Mouse (Mus musculus): Measurements from ENCODE around the gene Klra9.
A peak's percentile ranks its signal among the peaks of the same experiment; 100 is the strongest.
"Not testable (repeated sequence)": the region's sequence is repeated elsewhere in the genome, so short reads cannot be mapped to it uniquely, and the experiment has no call there.

The Klra9 gene

GRCm38 (mm10) chr6:130193012-130193411, at the start of gene Klra9:
Gene Klra9, minus strand, starts transcription at chr6:130193112.
- DNase-seq (ENCODE audit: low spot score in 2 of 2) = not testable (repeated sequence)

DNA sequence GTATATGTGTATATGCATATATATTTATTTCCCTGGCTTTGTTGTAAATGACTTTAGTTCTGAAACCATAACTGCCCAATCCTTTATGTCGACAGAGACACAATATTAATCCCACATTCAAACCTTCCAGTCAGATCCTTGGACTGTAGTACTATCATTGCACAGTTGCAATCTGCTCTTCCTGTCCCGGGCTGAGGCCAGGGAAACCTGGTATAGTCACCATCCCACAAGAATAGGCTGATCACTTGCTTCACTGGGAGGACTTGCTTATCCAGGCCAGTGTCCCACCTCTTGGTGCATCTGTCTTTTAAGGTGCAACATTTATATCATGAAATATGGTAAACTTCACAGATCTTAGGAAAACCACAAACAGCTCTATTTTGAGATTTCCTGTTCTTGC, 44.6 kb upstream of the Klra9 start:
- no peak for DNase-seq (ENCODE audit: low spot score in 2 of 2)

DNA sequence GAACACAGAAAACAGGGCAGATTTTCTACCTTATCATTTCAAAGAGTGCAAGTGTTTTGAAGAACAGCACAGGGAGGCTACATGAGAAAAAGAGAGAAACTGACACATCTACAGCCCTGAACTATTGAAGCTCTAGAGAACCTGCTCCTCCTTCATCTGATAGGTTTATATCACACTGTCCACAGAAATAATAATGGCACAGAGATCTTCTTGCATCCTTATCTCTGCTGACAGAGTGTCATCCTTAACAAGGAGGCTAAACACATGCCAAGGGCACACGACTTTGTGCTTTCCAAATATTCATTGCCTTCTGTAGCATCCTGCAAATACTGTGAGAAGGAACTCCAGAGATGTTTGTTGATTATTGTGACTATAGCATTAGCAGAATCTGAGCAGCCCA, 43.7 kb upstream of the Klra9 start:
- DNase-seq (ENCODE audit: low spot score in 2 of 2) = no peak

DNA sequence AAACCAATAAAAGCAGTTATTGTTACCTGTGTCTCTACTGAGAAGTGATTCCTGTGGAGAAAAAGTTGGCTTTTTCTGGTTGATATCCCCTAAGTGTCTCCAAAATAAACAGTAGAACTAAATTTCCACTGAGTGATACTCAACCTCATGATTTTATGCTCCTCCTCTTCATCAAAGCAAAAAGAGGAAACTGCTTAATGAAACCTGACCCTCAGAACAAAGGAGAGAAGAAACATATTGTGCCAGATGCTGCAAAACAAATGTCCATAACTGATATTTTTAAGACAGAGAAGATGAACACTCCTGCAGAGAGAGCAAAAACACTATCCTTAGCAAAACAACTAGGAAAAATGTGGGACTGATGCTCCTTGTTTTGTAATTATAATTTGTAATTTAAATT, 40.3 kb upstream of the Klra9 start, which contains the start of gene Klra7:
Gene Klra7 (minus strand): TSS at position 101 of the 400 bp plus-strand sequence.
- DNase-seq (ENCODE audit: low spot score in 2 of 2) = no peak

DNA sequence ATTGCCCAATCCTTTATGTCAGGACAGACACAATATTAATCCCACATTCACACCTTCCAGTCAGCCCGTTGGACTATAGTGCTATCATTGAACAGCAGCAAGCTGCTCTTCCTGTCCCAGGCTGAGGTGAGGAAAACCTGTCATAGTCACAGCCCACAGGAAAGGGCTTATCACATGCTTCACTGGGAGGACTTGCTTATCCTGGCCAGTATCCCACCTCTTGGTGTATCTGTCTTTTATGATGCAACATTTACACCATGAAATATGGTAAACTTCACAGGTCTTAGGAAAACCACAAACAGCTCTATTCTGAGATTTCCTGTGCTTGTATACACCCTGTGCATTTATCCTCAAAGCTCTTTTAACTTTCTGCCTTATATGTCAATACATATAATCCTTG, 4.5 kb upstream of the Klra9 start:
- DNase-seq (ENCODE audit: low spot score in 2 of 2) = peak; percentile 14 to 52

GRCm38 (mm10) chr6:130129798-130130197, 63.1 kb downstream of the Klra9 start, which contains the start of gene Klra8:
Gene Klra8, minus strand, starts transcription at chr6:130129898.
- not testable (repeated sequence) for DNase-seq (ENCODE audit: low spot score in 2 of 2)
